Mouse (Mus musculus) embryonic facial prominence, embryonic 13.5 days (tissue): ENCODE data around the gene Atpif1. TPM values are rescaled to one million over a fixed set of nuclear protein-coding genes. Genes with fewer than 3 reads are reported as not detected.
"Not testable (repeated sequence)": the region's sequence is repeated elsewhere in the genome, so short reads cannot be mapped to it uniquely, and the experiment has no call there.

ENCODE experiments used
- ATAC-seq: fragments of 200-750 bp; cut with Nextera tagmentation; 2 replicates; pipeline ENCODE4 v1.8.0; 2017; ENCODE audit warnings: low read depth; ENCODE audit not compliant: insufficient number of reproducible peaks, insufficient read depth, low FRiP score, low TSS enrichment
- H3K27ac ChIP-seq: fragments of 300-500 bp; sonication (generic); 2 replicates; pipeline ENCODE4 v1.5.1; 2015; ENCODE audit warnings: moderate library complexity, mild to moderate bottlenecking, inconsistent platforms
- H3K27me3 ChIP-seq: fragments of 300-500 bp; sonication (generic); 2 replicates; pipeline ENCODE4 v1.6.1; 2015; ENCODE audit warnings: mild to moderate bottlenecking, inconsistent platforms
- H3K36me3 ChIP-seq: fragments of 300-500 bp; sonication (generic); 2 replicates; pipeline ENCODE4 v1.6.1; 2015; ENCODE audit warnings: mild to moderate bottlenecking, inconsistent platforms
- H3K4me1 ChIP-seq: fragments of 300-500 bp; sonication (generic); 2 replicates; pipeline ENCODE4 v1.6.1; 2015; ENCODE audit warnings: inconsistent platforms
- H3K4me2 ChIP-seq: fragments of 300-500 bp; sonication (generic); 2 replicates; pipeline ENCODE4 v1.6.1; 2015; ENCODE audit warnings: moderate library complexity, mild to moderate bottlenecking, inconsistent platforms
- H3K4me3 ChIP-seq: fragments of 300-500 bp; sonication (generic); 2 replicates; pipeline ENCODE4 v1.5.1; 2015; ENCODE audit warnings: mild to moderate bottlenecking, inconsistent platforms
- H3K9ac ChIP-seq: fragments of 300-500 bp; sonication (generic); 2 replicates; pipeline ENCODE4 v1.6.1; 2015; ENCODE audit warnings: mild to moderate bottlenecking, inconsistent platforms
- H3K9me3 ChIP-seq: fragments of 300-500 bp; sonication (generic); 2 replicates; pipeline ENCODE4 v1.6.1; 2016; ENCODE audit warnings: inconsistent platforms
- WGBS: fragments of 180-500 bp; shearing (Covaris S2); methylation state at CpG from one replicate; pipeline ENCODE4 v1.1.7; 2015; ENCODE audit warnings: mixed read lengths; 5-methylcytosine and 5-hydroxymethylcytosine counted together
- polyA plus RNA-seq: library from polyadenylated mRNA; unstranded; fragments of >200 nt; fragmentation: Nextera tagmentation; extraction: Ambion mirVana; gene quantifications from 2 replicates; pipeline ENCODE4 v1.2.1, GENCODE M21; 2015

Gene Atpif1
- polyA plus RNA-seq, 1 experiment from 2014 or later: 1,173 TPM

DNA sequence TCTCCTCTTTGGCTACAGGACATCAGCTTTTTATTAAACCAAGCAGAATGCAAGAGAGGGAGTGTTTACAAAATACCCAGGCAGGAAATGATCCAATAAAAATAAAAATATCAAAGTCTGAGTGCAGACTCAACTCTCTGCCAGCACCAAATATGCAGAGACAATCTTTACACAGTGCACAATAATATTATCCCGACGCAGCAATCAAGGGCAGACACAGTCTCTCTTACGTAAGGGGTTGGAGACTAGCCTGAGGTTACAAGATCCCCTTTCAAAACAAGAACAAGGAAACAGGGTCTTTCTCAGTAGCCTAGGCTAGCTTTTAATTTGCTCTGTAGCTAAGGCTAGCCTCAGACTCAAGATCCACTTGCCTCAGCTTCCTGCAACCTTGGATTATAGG lies 44.9 kb downstream of the Atpif1 start:
- Histone ChIP-seq H3K27me3 (no peaks in the 10 kb centered on the region), H3K9ac (no peak overlapping the region), H3K4me1 (peaks cover 9% of the 10 kb centered on the region; the same call in 1 of the 2 replicates), H3K4me2 (no peak overlapping the region), H3K4me3 (no peak overlapping the region), H3K36me3 (peaks cover 10% of the 10 kb centered on the region), H3K9me3 (no peaks in the 10 kb centered on the region), H3K27ac (no peak overlapping the region)
- WGBS: 37% methylated on average over 3 of the region's 3 CpGs
- no peak for ATAC-seq

DNA sequence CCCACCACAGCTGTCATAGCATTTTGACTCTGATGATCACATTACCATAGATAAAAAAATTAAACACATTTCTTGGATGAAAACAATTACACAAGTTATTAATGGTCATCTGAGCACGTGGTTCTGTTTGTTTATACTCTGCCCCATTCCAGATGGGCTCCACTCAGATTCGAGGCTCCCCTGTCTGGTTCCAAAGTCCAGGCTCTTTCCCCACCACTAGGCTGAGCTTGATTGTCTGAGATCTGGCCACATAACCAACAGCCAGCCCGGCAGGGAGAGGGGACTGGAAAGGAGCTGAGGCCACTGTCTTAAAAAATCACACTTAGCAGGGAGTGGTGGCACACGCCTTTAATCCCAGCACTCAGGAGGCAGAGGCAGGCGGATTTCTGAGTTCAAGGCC lies 48.6 kb downstream of the Atpif1 start:
- Histone ChIP-seq H3K4me3 (no peak overlapping the region), H3K4me2 (no peak overlapping the region), H3K9me3 (no peaks in the 10 kb centered on the region), H3K27ac (no peak overlapping the region), H3K4me1 (peaks cover 9% of the 10 kb centered on the region; the same call in 1 of the 2 replicates), H3K27me3 (no peaks in the 10 kb centered on the region), H3K36me3 (no peaks in the 10 kb centered on the region), H3K9ac (no peak overlapping the region)
- ATAC-seq: no peak
- WGBS: 61% methylated on average over 5 of the region's 5 CpGs

DNA sequence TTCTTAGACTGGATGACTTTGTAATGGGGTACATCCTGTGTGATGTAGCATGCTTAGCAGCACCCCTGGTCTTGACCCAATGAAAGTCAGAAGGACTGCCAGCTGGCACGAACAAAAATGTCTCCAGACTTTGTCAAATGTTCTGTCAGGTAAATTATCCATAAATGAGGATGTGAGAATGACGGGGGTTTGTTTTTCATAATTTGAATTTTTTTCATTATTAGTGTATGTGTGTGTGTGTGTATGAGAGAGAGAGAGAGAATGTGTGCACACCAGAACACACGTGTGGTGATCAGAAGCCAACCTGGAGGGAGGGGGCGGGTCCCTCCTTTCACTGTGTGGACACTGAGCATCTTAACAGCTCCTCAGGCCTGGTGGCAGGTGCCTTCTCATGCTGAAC lies 49.2 kb downstream of the Atpif1 start:
- H3K36me3 ChIP-seq: no peaks in the 10 kb centered on the region
- no peaks in the 10 kb centered on the region for H3K27me3 ChIP-seq
- no peak overlapping the region for H3K4me3 ChIP-seq
- H3K27ac ChIP-seq: no peak overlapping the region
- 82% methylated on average over 4 of the region's 4 CpGs for WGBS
- no peak overlapping the region for H3K4me2 ChIP-seq
- H3K9me3 ChIP-seq: no peaks in the 10 kb centered on the region
- peaks cover 9% of the 10 kb centered on the region; the same call in 1 of the 2 replicates for H3K4me1 ChIP-seq
- ATAC-seq: no peak
- H3K9ac ChIP-seq: no peak overlapping the region

DNA sequence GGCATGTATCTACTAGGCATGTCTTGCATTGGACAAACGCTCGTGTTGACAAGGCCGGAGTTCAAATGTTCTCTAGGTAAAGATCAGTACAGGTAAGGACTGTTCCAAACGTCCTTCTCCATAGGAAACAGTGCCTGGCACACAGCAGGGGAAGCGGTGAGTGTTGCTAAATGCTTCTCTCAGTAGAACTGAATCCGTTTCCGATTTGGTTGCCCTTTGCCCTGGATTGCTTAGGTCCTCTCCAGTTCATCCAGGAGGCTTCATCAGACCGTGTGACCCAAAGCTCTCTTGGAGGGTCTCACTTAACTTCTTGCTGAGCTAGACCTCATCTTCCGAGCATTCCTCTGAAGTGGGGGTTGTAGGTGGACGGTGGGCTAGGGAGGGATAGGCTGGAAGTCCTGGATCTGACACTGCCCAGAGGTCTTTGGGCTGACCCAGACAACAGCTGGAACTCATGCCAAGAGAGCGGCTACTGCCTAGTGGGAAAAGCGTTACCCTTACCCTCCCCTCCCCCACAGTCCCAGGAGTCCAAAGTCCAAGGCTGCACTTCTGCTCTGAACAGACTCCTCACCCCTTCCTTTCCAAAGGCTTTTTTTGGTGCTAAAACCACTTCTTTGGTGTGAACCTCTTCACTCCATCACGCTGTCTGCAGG lies 50.4 kb downstream of the Atpif1 start:
- no peak for ATAC-seq
- Histone ChIP-seq H3K4me2 (no peak overlapping the region), H3K4me3 (no peak overlapping the region), H3K9ac (no peak overlapping the region), H3K4me1 (no peaks in the 10 kb centered on the region), H3K36me3 (no peaks in the 10 kb centered on the region), H3K9me3 (no peaks in the 10 kb centered on the region), H3K27ac (no peak overlapping the region), H3K27me3 (no peaks in the 10 kb centered on the region)
- WGBS: 71% methylated on average over 13 of the region's 13 CpGs

DNA sequence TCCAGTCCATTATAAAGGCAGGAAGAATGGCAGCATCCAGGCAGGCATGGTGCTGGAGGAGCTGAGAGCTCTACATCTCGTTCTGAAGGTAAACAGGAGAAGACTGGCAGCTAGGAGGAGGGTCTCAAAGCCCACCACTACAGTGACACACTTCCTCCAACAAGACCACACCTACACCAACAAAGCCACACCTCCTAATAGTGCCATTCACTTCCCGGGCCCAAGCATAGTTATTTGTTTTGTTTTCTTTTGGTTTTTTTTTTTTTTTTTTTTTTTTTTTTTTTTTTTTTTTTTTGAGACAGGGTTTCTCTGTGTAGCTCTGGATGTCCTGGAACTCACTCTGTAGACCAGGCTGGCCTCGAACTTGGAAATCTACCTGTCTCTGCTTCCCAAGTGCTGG lies 51.4 kb downstream of the Atpif1 start:
- not testable (repeated sequence) for ATAC-seq, H3K27me3 ChIP-seq, H3K4me1 ChIP-seq, H3K4me2 ChIP-seq, H3K36me3 ChIP-seq, H3K9ac ChIP-seq, H3K27ac ChIP-seq, H3K9me3 ChIP-seq, H3K4me3 ChIP-seq
- 73% methylated on average over 3 of the region's 3 CpGs for WGBS

Other genes with a start within 250 kb of the Atpif1 start
- 2.1 and 2.6 TPM in 2 replicates for gene Rab42, start 230.3 kb downstream of the Atpif1 start, polyA plus RNA-seq
- gene Trnau1ap, start 204.1 kb downstream of the Atpif1 start, polyA plus RNA-seq: 78.5 and 83.1 TPM in 2 replicates
- gene Rcc1, start 180.1 kb downstream of the Atpif1 start, polyA plus RNA-seq: 74.1 and 81.9 TPM in 2 replicates
- gene Phactr4, start 111.2 kb downstream of the Atpif1 start, polyA plus RNA-seq: 22.7 and 23.6 TPM in 2 replicates
- 28.7 and 36.4 TPM in 2 replicates for gene Med18, start 69.7 kb downstream of the Atpif1 start, polyA plus RNA-seq
- gene Sesn2, start 23.2 kb downstream of the Atpif1 start, polyA plus RNA-seq: 8.7 and 9.0 TPM in 2 replicates
- gene Dnajc8, start 1.9 kb upstream of the Atpif1 start, polyA plus RNA-seq: 173 and 177 TPM in 2 replicates
- gene Ptafr, start 30.4 kb upstream of the Atpif1 start, polyA plus RNA-seq: 0.56 and 0.74 TPM in 2 replicates
- gene Eya3, start 105.3 kb upstream of the Atpif1 start, polyA plus RNA-seq: 32.6 and 34.2 TPM in 2 replicates
- 6.0 and 7.6 TPM in 2 replicates for gene Xkr8, start 198.9 kb upstream of the Atpif1 start, polyA plus RNA-seq
- gene Smpdl3b, start 223.6 kb upstream of the Atpif1 start, polyA plus RNA-seq: 4.8 and 6.3 TPM in 2 replicates
- gene Rpa2, start 234.7 kb upstream of the Atpif1 start, polyA plus RNA-seq: 120 and 127 TPM in 2 replicates